Mouse (Mus musculus): Measurements from ENCODE around the gene Olfr71. TPM values are rescaled to one million over a fixed set of nuclear protein-coding genes. Genes with fewer than 3 reads are reported as not detected.

Gene Olfr71
- not detected for total RNA-seq (2023)

DNA sequence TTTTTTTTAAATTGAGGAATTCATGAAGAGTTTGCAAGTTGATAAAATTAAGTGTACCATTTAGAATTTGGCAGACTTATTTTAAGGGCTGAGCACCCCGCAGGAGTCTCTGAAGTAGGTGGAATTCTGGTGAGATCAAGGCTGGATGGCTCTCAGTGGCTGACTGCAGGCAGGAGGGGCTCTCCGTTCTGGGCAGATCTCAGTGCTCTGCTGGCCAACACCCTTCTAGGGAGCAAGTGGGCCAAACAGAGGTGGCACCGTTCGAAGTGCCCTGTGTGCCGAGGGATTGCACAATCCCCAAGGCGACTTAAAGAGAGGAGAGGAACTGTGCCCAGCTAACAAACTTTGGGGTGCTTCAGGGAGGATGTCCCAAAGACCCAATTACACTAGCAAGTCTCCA is at the start of gene Olfr71:
Gene Olfr71 (minus strand): TSS at position 387 of the 400 bp plus-strand sequence.

DNA sequence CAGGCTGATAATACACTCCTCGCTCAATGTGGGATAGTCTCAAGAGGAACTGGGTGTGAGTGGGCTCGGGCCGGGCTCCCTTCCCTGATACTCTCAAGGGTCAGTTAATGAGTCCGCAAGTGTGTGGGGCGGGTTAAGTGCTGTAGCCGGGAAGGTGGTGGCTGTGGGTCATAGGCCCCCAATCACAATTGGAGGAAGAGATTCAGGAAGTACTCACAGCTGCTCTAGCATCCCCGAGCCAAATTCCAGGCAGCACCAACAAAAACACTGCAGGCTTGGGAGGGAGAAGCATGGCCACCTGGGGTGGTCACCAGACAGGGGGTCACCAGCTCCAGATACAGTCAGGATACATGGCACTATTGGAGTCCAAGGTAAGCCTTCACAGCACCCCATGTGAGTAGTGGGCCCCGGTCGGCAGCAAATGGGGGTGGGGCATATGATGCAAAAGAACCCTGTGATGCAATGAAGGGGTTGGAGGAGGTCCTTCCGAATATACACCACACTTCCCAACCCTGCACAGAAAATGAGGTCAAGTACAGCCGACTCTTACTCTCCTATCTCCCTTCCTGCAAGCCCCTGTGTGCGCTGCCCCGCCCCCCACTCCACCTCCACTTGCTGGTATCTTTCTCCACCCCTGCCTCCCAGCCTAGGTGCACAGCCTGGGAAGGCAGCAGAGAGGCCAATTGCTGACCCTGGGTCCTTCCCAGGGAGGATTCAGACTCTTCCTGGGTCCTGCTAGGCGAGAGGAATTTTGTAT is 19.9 kb upstream of the Olfr71 start, which contains the start of gene Spaar:
Gene Spaar (plus strand): TSS at position 241 of the 757 bp plus-strand sequence.

DNA sequence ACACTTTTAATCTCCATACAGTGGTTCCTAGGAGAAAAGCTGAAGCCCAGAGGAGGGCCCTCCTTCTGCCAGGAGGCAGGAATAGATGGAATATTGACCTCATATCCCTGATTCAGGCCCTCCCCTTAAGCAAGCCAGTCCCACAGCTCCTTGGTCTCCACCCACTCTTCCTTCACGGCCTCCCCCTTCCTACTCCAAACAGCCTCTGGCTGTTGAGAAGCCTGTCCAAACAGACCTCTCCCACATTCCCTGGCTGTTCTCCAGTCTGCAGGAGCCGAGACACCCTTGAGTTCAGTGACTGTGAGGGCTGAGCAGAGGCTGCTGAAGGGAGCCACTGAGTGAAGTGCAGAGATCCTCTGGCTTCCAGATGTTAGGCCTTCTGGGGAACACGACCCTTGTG is 16.9 kb upstream of the Olfr71 start, which contains the start of gene Hrct1:
Gene Hrct1 (plus strand): TSS at position 194 of the 400 bp plus-strand sequence.

DNA sequence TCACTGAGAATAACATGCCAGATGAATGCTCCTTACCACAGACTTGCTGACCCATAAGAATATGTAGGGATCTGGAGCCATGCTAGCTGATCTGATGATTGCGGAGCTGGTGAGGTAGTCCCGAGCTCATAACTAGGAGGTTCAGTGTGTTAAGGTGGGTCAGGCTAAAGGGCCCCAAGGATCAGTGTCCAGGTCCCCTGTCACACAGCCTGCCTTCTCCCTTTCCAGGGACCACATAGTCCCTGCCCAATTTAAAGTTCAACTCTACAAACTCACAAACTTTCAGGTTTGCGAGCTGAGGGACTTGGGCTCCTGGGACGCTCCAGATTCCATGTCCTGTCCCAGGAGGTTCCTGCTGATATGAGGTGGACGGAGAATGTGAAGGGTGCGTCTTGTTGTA is 9.3 kb downstream of the Olfr71 start, which contains the start of gene Olfr70:
Gene Olfr70 (minus strand): TSS at position 101 of the 400 bp plus-strand sequence.

DNA sequence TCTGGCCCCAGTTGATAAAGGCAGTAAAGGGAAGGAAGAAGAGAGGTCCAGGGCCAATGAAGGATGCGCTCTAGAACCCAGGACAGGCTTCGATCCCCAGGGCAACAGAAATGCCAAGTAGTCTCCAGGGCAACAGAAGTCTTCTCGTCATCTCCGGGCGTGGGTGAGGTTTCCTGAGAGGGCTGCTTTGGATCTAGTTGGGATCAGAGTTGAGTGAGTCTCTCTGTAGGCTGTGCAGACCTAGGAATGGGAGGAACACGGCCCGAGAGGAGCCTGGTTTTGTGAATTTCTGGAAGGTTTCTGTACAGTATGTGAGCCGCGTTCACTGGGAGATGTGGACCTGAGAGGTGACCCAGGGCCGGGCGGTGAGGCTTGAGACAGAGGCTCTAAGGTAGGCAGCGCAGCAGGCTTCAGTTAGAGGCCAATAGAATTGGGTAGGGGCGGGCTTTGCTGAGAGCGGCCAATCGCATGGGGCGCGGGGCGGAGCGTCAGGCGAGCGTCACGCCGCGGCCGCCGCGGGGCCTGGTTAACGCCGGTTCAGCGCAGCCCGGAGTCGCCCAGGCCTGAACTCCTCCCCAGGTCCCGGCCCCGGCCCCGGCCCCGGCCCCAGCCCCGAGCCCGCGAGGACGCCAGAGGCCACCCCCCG is 41.1 kb downstream of the Olfr71 start, which contains the start of the genes Tmem8b and Fam221b:
Gene Tmem8b (plus strand): TSS at position 190 of the 646 bp plus-strand sequence.
Gene Fam221b (minus strand): TSS at position 364 of the 646 bp plus-strand sequence.

DNA sequence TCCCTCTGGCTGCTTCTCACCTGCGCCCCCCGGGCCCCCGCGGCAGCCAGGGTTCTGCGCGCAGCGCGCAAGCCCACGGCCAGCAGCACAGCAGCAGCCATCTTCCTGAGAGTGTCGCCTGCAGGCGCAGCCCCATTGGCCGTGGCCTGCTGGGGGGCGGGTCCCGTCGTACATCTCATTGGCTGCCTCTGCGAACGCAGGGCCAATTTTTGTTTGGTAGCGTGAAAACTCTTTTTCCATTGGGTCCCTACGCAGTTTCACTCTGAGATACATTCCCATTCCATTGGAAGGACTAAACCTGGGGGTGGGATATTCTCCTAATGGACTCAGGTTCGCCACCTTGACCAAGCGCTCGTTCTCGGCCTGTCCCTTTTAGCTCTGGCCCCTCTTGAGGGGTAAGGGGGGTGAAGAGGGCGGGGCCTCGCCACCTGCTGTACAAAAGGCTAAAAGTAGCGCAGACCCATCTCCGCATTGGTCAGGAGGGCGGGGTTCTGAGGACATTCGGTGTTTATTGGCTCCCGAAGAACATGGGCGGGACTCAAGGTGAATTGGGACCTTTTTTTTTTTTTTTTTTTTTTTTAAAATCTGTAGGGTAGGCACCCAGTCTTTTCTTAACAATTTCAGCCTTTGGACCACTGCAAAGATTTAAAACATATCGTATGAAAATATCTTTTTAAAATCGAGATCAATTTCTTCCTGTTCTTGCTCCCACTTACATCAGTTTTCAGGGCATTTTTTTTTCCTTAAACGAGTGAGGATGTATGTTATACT is 53.5 kb downstream of the Olfr71 start, which contains the start of gene Hint2:
Gene Hint2 (minus strand): TSS at position 128 of the 771 bp plus-strand sequence.

Other genes starting within 250 kb of the Olfr71 start
- 77.8 TPM for gene Sit1, start 226.5 kb downstream of the Olfr71 start, total RNA-seq (2023)
- gene Ccdc107, start 217.4 kb downstream of the Olfr71 start, total RNA-seq (2023): 35.4 TPM
- gene Arhgef39, start 210.6 kb downstream of the Olfr71 start, total RNA-seq (2023): 3.8 TPM
- gene Car9, start 203.3 kb downstream of the Olfr71 start, total RNA-seq (2023): not detected
- 1.3 TPM for gene Tpm2, start 186.5 kb downstream of the Olfr71 start, total RNA-seq (2023)
- gene Creb3, start 147.9 kb downstream of the Olfr71 start, total RNA-seq (2023): 72.7 TPM
- gene Tln1, start 147.6 kb downstream of the Olfr71 start, total RNA-seq (2023): 291 TPM
- 56.6 TPM for gene Rgp1, start 131.5 kb downstream of the Olfr71 start, total RNA-seq (2023)
- gene Gba2, start 131.4 kb downstream of the Olfr71 start, total RNA-seq (2023): 37.6 TPM
- not detected for gene Msmp, start 125.8 kb downstream of the Olfr71 start, total RNA-seq (2023)
- not detected for gene Npr2, start 78.3 kb downstream of the Olfr71 start, total RNA-seq (2023)
- not detected for gene Spag8, start 56.7 kb downstream of the Olfr71 start, total RNA-seq (2023)
- gene Hint2, start 53.8 kb downstream of the Olfr71 start, total RNA-seq (2023): 19.1 TPM
- 4.1 TPM for gene Tmem8b, start 41.3 kb downstream of the Olfr71 start, total RNA-seq (2023)
- gene Fam221b, start 41.1 kb downstream of the Olfr71 start, total RNA-seq (2023): not detected
- gene Olfr70, start 9.4 kb downstream of the Olfr71 start, total RNA-seq (2023): not detected
- gene Hrct1, start 16.9 kb upstream of the Olfr71 start, total RNA-seq (2023): not detected
- not detected for gene Spaar, start 19.8 kb upstream of the Olfr71 start, total RNA-seq (2023)
- gene Olfr159, start 60.8 kb upstream of the Olfr71 start, total RNA-seq (2023): not detected
- gene Olfr156, start 113.6 kb upstream of the Olfr71 start, total RNA-seq (2023): not detected
- gene Olfr157, start 129.9 kb upstream of the Olfr71 start, total RNA-seq (2023): not detected
- gene Olfr155, start 141.3 kb upstream of the Olfr71 start, total RNA-seq (2023): not detected
- 2.3 TPM for gene Reck, start 165.3 kb upstream of the Olfr71 start, total RNA-seq (2023)
- gene Glipr2, start 247.1 kb upstream of the Olfr71 start, total RNA-seq (2023): 40.4 TPM